Mouse (Mus musculus) G1E-ER4 (cell line): ENCODE data around the gene Il22ra1. TPM values are rescaled to one million over a fixed set of nuclear protein-coding genes. Genes with fewer than 3 reads are reported as not detected.

Experiments
- GATA1 ChIP-seq: IDR thresholded peaks from one replicate; pipeline ENCODE4 v1.8.0; 2012; ENCODE audit warnings: low read length, inconsistent platforms
- polyA plus RNA-seq: library from polyadenylated mRNA; stranded (reverse); fragments of >175 nt; gene quantifications from 2 replicates; pipeline ENCODE4 v1.2.3, GENCODE M21; 2012

The Il22ra1 gene
- polyA plus RNA-seq, 1 experiment, result not detected

DNA sequence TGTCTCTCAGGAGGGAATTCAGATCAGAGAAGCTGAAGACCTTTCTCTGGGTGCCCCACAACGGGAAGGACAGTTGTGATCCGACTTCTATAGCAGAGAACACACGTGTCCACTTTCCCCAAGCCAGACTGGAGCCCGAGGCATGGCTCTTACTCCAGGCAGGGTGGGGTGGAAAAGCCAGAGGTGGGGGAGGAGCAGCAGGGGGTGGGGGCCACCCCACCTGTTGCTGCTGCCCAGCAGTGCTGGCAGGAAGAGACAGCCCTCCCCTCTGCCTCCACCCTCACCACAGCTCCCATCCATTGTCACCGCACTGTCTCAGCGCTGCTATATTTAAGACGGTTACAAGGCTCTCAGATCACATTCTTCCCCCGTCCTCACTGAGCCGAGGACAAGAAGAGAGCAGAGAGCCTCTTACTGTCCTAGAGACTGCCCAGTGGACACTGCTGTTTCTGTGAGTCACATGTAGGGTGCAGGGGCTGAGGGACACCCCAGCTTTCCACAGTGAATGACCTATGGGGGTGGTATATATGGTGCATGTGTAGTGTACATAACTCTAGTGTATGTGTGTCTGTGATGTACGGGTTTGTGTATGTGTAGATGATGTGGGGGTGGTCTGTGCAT, 31.5 kb downstream of the Il22ra1 start, which contains the start of gene Myom3:
Gene Myom3 (plus strand): TSS at position 360 of the 621 bp plus-strand sequence.
- TF ChIP-seq GATA1, result no peak

DNA sequence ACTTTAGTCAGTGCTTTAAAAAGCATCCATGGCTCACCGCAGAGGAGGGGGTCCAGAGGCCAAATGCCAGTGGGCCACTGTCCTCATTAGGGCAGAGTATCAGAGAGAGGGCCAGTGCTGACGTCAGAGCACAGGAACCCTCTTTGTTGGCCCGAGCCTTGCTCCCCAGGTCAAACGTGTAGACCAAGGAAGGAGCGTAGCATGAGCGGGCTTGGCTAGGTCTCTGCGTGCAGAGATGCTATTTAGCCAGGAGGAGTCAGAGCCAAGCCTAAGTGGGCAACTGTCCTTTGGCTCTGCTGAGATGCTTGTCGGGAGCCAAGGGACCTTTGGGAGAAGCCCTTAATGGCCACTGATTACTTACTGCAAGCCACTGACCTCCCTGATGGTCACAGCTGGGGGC, 33.1 kb downstream of the Il22ra1 start:
- TF ChIP-seq GATA1, result no peak

DNA sequence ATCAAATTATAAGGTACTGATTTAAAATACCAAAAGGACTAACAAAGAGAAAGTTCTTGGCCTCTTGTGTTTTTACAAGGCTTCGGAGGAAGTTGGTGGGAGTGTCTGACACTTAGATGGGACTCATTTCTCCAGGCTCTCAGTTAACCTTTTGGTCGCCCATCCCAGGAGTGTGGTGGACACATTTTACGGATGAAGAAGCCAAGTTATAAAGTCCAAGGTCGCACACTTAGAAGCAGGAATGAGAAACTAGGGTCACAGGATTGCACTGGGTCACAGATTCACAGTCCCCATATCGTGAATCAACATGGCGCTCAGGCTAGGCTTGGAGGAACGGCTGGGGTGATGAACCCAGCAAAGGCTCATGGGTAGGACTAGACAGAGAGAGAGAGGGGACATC, 33.6 kb downstream of the Il22ra1 start:
- no peak for TF ChIP-seq GATA1

DNA sequence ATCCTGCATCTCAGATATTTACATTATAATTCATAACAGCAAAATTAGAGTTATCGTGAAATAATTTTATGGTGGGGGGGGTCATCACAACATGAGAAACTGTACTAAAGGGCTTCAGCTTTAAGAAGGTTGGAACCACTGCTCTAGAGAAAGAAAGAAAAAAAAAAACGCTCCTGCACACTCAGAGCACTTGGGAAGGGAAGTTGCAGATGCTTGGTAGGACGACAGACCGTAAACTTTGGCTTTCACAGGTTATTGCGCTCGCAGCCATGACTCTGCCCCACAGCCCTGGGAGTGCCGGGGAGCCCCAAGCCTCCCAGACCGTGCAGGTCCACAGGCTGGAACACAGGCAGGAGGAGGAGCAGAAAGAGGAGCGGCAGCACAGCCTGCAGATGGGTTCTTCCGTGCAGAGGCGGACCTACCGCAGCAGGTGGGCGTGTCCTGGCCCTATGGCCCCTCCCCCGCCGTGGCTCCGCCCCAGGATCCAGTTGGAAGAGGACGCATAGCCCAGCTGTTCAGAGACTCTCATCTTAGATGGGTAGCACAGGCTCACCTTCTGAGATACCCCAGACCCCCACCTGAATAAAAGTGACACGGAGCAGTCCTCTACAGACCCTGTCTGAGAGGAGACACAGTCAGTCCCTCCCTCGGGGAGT, 34.4 kb downstream of the Il22ra1 start:
- no peak for TF ChIP-seq GATA1

DNA sequence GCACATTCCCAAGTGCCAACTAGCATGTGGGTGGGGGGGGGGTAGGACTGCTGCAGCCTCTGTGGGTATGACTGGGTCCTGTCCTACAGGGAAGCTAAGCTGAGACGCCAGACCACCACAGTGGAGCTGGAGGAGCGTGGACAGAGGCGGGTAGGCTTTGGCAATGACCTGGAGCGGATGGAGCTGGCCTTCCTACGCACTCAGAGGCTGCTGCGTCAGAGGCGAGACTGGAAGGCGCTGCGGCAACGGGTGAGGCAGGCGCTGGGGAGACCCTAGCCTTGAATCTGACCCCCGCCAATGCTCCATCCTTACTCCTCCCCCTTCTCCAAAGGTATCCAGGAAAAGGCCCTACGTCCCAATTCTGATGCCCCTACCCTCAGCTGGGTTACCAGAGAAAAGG, 36.7 kb downstream of the Il22ra1 start:
- TF ChIP-seq GATA1, result no peak

DNA sequence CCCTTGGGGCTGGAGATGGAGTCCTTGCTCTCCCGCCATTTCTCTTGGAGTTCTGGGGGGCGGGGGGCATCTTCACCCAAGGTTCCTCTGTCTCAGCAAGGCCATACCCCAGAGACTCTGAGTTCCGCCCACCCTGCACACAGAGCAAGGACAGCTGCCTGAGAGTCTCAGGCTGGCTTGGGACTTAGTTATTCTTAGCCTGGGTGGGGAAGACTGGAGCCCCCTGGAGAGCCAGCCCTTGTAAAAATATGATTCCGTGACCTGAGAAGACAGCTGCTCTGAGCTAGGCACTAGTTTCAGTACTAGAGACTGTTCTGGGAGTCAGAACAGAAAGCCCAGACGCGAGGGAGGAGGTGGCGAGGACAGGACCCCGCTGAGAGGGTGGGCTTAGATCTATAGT, 37.7 kb downstream of the Il22ra1 start:
- TF ChIP-seq GATA1, result no peak

DNA sequence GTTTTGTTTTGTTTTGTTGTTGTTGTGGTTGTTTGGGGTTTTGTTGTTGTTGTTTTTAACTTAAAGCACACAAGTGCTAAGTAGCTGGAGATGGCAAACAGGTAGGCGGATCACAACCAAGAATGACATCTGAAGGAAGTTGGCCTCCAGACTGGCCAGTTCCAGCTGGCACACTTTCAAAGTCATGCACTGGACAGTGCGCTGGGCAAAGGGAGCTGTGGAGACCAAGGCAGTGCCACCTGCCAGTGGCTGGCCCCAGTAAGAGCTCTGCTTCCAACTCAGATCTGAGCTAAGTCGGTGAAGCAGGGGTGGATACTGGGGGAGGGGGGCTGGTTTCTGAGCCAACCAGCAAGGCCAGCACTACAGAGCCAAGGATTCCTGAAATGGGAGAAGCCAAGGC, 39.0 kb downstream of the Il22ra1 start:
- no peak for TF ChIP-seq GATA1

DNA sequence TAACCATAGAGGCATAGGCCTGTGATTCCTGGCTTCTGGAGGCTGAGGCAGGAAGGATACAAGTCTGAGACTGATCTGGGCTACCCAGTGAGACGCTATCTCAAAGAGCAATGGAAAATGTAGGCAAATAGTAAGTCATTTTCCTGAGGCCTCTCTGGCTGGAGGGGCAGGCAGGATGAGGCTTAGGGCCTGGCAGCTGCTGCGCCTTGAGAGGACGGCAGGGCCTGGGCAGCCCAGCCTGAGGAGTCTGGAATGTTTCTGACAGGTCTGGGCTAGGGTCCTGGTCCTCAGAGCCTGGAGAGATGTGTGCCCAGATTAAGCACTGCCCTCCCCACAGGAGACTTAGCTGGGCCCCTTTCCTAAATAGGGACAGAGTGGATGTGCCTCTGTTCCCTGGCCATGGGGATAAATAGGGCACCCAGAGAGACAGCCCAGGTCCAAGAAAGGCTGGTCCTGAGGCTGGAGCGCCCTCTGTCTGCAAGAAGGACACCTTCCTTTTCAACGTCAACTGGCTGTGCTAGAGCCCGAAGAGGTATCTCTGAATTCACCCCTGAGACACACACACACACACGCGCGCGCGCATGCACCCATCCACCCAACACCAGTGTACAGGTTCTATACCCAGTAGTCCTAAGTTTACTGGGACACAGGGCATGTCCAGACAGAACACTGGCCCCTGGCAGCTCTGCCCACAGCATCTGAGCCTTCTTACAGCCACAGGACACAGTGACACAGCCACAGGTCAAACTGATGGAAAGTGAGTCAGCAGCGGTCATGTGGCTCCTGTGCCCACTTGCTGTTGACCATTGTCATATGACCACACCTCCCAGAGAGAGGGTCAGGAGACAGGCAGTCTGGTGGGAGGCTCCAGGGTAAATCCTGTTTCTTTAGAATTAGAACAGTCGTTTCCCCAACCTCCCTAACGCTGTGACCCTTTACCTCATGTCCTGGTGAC, 40.9 kb downstream of the Il22ra1 start:
- no peak for TF ChIP-seq GATA1

GRCm38 (mm10) chr4:135770611-135771305, 42.8 kb downstream of the Il22ra1 start:
- TF ChIP-seq GATA1, result no peak

GRCm38 (mm10) chr4:135771592-135771991, 43.6 kb downstream of the Il22ra1 start:
- TF ChIP-seq GATA1, result no peak

DNA sequence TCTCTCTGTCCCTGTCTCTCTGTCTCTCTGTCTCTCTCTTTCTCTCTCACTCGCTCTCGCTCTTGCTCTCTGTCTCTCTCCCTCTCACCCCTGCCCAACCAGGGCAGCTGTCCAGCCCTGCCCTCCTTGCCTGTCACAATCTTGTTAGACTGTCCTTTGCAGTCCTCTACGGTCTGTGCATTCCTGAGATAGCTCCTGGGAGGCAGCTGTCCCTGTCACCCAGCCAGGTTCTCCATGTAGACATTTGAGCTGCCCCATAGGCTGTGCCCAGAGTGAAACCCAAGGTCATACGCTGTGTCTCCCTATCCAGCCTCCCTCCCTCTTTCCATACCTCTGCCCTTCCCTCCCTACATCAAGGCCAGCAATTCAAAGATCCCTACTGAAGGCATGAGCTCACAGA, 44.7 kb downstream of the Il22ra1 start:
- no peak for TF ChIP-seq GATA1

DNA sequence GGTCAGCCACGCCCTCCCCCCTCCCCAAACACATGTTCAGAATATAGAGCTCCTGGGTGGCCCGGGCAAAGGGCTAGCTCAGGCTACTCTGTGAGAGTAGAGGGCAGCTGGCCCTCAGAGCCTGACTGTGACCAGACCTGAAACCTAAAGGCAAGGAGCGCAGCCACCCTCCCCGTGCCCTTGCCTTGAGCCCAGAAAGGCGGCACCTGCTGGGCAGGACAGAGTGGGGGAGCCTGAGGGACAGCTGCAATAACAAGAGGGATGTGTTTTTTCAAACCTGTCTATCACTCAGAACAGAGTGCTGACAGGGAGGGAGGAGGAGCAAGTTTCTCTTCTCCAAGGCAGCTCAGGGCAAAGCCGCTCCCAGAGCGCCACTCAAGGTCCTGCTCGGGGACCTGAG, 46.5 kb downstream of the Il22ra1 start:
- TF ChIP-seq GATA1, result no peak

- TF ChIP-seq GATA1, result no peak
Measured at GRCm38 (mm10) chr4:135776850-135777249, 48.9 kb downstream of the Il22ra1 start.

- no peak for TF ChIP-seq GATA1
Measured at GRCm38 (mm10) chr4:135779661-135780060, 51.7 kb downstream of the Il22ra1 start.

GRCm38 (mm10) chr4:135780255-135780654, 52.3 kb downstream of the Il22ra1 start:
- no peak for TF ChIP-seq GATA1

- TF ChIP-seq GATA1, result no peak
Measured at GRCm38 (mm10) chr4:135781304-135781703, 53.3 kb downstream of the Il22ra1 start.

DNA sequence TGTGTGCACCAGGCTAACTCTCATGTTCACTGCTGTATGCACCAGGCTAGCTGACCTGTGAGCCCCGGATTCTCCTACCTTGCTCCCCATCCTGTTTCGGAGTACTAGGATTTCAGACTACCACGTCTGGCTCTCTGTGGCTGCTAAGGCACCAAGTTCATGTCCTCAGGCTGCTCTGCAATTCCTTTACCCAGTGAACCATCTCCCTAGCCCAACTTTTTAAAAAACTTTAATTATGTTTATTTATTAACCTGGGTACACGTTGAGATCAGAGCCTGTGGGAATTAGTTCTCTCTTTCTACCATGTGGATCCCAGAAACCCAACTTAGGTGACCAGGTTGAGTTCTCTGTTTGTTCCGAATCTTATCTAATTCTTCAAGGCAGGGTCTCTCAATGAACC, 58.6 kb downstream of the Il22ra1 start:
- no peak for TF ChIP-seq GATA1
